Mouse (Mus musculus) gastrocnemius, adult 2 months (tissue): ENCODE measurements around the gene Gm11639. TPM values are rescaled to one million over a fixed set of nuclear protein-coding genes. Genes with fewer than 3 reads are reported as not detected.
"Not testable (repeated sequence)": the region's sequence is repeated elsewhere in the genome, so short reads cannot be mapped to it uniquely, and the experiment has no call there.

Experiments
- DNase-seq: peaks from one replicate; pipeline ENCODE4 v3.0.0; 2022
- H3K27ac ChIP-seq: fragments of 200-600 bp; 2 replicates; pipeline ENCODE4 v1.8.1; 2022; ENCODE audit warnings: mild to moderate bottlenecking
- H3K4me3 ChIP-seq: fragments of 200-600 bp; 2 replicates; pipeline ENCODE4 v1.8.1; 2022; ENCODE audit warnings: mild to moderate bottlenecking, moderate library complexity
- CTCF ChIP-seq: fragments of 200-600 bp; IDR thresholded peaks from 2 replicates; pipeline ENCODE4 v1.8.1; 2022; ENCODE audit warnings: antibody characterized with exemption, mild to moderate bottlenecking, moderate library complexity
- intact Hi-C: fragments of 180-260 bp; cut with DNase I; formaldehyde crosslinking; loops from one replicate; pipeline ENCODE4 v1.15.1; 2025
- total RNA-seq, 2 experiments: library from RNA; stranded (reverse); gene quantifications; 2 replicates each; pipeline ENCODE4 v1.2.3; 2021

The Gm11639 gene
- total RNA-seq, 2 experiments from 2014 or later = not detected

GRCm38 (mm10) chr11:105029525-105029924 is 344.0 kb downstream of the Gm11639 start:
- no peak overlapping the region for H3K27ac ChIP-seq
- intact Hi-C loops = no loop called here
- no peak overlapping the region for H3K4me3 ChIP-seq
- no peak for TF ChIP-seq CTCF
- no peak for DNase-seq

DNA sequence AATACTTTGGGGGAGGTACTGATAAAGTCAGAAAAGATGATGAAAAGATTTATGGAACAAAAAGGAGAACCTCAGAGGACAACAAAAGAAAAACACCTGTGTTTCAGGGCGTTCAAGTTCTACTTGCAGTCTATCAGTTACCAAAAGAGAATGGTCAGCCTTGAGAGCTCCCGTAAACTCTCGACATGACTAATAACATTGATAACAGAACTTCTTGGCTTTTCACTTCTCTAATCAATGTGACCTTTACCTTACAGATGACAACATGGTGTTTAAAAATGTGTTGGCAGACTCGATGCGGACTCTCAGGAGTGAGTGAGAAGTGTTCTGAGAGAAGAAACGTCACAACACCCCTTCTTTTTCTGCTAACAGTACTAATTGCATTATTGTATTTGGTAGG is 344.7 kb downstream of the Gm11639 start:
- DNase-seq = no peak
- intact Hi-C loops = no loop called here
- no peak overlapping the region for H3K27ac ChIP-seq
- H3K4me3 ChIP-seq = no peak overlapping the region
- no peak for TF ChIP-seq CTCF

DNA sequence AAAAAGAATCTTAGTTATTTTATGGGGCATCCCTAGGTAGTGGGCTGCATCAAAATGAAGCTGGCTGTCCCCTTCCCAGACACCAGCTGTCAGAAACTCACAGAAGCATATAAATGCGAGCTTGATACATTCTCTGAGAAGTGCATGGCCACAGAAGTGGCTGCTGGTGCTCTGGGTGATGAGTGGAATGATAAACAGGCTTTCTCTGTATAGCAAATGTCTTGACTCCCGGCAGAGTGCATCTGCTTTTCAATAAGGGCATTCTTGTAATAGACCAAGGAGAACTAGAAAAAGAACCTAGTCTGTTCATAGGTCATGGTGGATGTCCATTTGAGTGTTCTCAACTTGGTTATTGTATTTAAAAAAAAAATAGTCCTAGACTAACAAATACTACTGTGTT is 345.6 kb downstream of the Gm11639 start:
- Histone ChIP-seq H3K27ac (no peak overlapping the region), H3K4me3 (no peak overlapping the region)
- DNase-seq = no peak
- intact Hi-C loops = no loop called here
- no peak for TF ChIP-seq CTCF

GRCm38 (mm10) chr11:105035081-105035480 is 349.6 kb downstream of the Gm11639 start:
- intact Hi-C loops = no loop called here
- DNase-seq = no peak
- H3K27ac ChIP-seq = no peak overlapping the region
- no peak for TF ChIP-seq CTCF
- no peak overlapping the region for H3K4me3 ChIP-seq

- DNase-seq = no peak
- no peak for TF ChIP-seq CTCF
- intact Hi-C loops = no loop called here
- Histone ChIP-seq H3K4me3 (no peak within 1 kb of the TSS), H3K27ac (no peak within 1 kb of the TSS)
Measured at GRCm38 (mm10) chr11:105063292-105063691, 377.8 kb downstream of the Gm11639 start, which contains the start of gene Efcab3. Gene Efcab3, plus strand, starts transcription at chr11:105063592.

DNA sequence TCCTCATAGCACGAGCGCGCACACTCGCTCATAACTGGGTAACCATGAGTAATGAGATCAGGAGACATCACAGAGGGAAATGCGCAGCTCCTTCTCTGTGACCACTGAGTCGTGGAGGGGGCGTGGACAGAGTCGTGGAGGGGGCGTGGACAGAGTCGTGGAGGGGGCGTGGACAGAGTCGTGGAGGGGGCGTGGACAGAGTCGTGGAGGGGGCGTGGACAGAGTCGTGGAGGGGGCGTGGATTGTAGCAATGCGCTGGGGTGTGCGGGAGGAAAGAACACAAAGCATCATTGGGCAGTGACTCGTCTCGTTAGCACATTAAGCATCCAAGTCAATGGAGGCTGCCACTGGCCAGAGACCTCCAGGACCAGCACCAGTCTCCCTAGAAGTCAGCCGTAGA is 426.9 kb downstream of the Gm11639 start:
- H3K27ac ChIP-seq, DNase-seq, intact Hi-C loops, H3K4me3 ChIP-seq: not testable (repeated sequence)

- Histone ChIP-seq H3K4me3 (no peak overlapping the region), H3K27ac (no peak overlapping the region)
- no peak for DNase-seq
- TF ChIP-seq CTCF = no peak
- intact Hi-C loops = no loop called here
Measured at GRCm38 (mm10) chr11:105117814-105118213, 432.3 kb downstream of the Gm11639 start.

- no peak overlapping the region for H3K4me3 ChIP-seq
- TF ChIP-seq CTCF = no peak
- H3K27ac ChIP-seq = peak overlapping the region; percentile 72
- no peak for DNase-seq
- intact Hi-C loops = loop anchor here (10.0 kb wide), 3 partner anchors 144 to 526 kb away; no protein-coding TSS in a partner anchor
Measured at GRCm38 (mm10) chr11:105120551-105121061, 435.1 kb downstream of the Gm11639 start.

- not testable (repeated sequence) for H3K27ac ChIP-seq, DNase-seq, H3K4me3 ChIP-seq
- intact Hi-C loops = loop anchor here (10.0 kb wide), 3 partner anchors 143 to 527 kb away; no protein-coding TSS in a partner anchor
Measured at GRCm38 (mm10) chr11:105121792-105122191, 436.3 kb downstream of the Gm11639 start.

DNA sequence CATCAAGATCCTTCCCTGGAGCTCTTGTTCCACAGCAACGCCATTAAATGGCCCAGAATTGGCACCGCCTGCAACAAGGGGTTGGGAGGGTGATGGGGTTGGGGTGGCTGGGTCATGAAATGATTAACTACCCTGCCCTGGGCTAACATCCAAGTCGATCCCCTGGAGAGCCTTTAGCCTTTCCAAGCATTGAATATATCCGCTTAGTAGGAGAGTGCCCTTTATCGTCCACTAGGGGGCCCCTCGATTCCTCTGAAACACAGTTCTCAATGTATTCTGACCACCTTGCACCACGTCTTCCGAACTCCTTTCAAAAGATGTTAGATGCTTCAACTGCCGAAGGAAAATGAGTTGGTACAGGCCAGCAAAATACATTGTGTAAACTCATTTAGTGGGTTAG is 438.5 kb downstream of the Gm11639 start:
- intact Hi-C loops = loop anchor here (10.0 kb wide), 3 partner anchors 141 to 529 kb away; no protein-coding TSS in a partner anchor
- Histone ChIP-seq H3K4me3 (no peak overlapping the region), H3K27ac (no peak overlapping the region)
- DNase-seq = peak; percentile 46
- TF ChIP-seq CTCF = peak; percentile 75

DNA sequence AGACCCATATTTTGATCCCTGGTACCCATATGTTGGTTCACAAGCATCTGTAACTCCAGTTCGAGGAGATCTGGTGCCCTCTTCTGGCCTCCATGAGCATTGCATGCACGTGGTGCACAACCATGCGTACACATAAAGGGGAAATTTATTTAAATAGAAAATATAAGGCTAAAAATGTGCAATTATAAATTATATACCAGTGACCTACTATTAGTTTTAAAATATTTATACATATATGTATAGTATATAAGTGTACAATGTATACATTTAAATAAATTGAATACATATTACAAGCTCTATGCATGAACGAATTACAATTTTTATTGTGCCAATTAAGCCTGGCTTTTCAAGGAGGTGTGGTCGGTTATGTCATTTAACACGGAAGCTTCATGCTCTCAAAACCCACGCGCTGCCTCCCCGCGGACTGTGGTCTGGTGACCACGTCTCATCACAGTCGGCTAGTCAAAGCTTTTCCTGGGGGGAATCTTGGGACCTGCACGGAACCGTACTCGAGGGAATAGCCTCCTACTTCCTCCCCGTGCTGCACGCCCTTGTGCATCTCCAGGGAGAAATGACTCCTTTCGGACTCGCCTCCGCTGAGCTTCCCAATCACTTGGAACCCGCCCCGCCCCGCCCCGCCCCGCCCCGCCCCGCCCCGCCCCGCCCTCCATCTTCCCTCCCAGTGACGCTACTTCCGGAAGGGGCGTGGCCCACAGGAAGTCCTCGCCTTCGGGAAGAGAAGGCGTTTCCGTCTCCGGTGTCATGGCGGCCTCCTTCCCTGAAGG is 440.4 kb downstream of the Gm11639 start, which contains the start of gene Mettl2:
TSS of gene Mettl2 (plus strand) at position 691 of the 785 bp plus-strand sequence.
- intact Hi-C loops = loop anchor here (5.0 to 10.0 kb wide), 4 partner anchors 56 to 531 kb away; no protein-coding TSS in a partner anchor
- Histone ChIP-seq H3K4me3 (peak within 1 kb of the TSS; percentile 100), H3K27ac (peak within 1 kb of the TSS; percentile 84)
- peak; percentile 90 for DNase-seq
- TF ChIP-seq CTCF = peak; percentile 80

- intact Hi-C loops = loop anchor here (5.0 to 10.0 kb wide), 4 partner anchors 56 to 532 kb away; no protein-coding TSS in a partner anchor
- Histone ChIP-seq H3K4me3 (peak overlapping the region; percentile 100), H3K27ac (peak overlapping the region; percentile 84)
- no peak for TF ChIP-seq CTCF
- DNase-seq = no peak
Measured at GRCm38 (mm10) chr11:105126520-105127029, 441.1 kb downstream of the Gm11639 start.

DNA sequence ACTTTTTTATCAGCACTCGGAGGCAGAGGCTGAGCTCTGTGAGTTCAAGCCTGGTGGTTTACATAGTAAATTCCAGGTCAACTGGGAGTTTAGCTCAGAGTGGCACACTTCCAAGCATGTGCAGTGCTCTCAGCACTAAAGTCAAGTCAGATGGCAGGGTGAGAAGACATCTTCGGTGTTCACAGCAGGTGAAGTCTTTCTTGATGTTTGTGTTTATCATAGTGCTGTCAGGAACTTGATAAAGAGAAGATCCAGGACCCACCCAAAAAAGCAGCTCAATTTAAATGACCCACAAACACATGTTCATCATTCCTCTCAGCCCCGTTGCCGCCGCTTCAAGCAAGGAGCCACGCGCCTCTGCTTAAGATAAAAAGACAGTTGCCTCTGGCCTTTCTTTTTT is 450.2 kb downstream of the Gm11639 start:
- no peak overlapping the region for H3K4me3 ChIP-seq
- DNase-seq = no peak
- intact Hi-C loops = no loop called here
- no peak for TF ChIP-seq CTCF
- no peak overlapping the region for H3K27ac ChIP-seq

- H3K4me3 ChIP-seq, DNase-seq, H3K27ac ChIP-seq, intact Hi-C loops: not testable (repeated sequence)
Measured at GRCm38 (mm10) chr11:105137255-105137654, 451.7 kb downstream of the Gm11639 start.

- H3K27ac ChIP-seq, H3K4me3 ChIP-seq, DNase-seq, intact Hi-C loops: not testable (repeated sequence)
Measured at GRCm38 (mm10) chr11:105140512-105140911, 455.0 kb downstream of the Gm11639 start.
